Mouse (Mus musculus) kidney, adult 9 months (tissue): ENCODE measurements at regions not wholly inside any gene's neighbourhood (a gene's known extent, or its start where the extent isn't known, plus 50 kb on each side); places are given as distances from the start of the nearest gene placed in this dataset.
A peak's percentile ranks its signal among the peaks of the same experiment; 100 is the strongest.

Experiments
- DNase-seq: peaks from one replicate; pipeline ENCODE4 v3.0.0; 2022

GRCm38 (mm10) chr3:144011456-144012025 lies 193.5 kb downstream of the Lmo4 start:
- DNase-seq: no peak

GRCm38 (mm10) chr3:144010558-144010957 lies 194.5 kb downstream of the Lmo4 start:
- peak; percentile 18 for DNase-seq

GRCm38 (mm10) chr3:144007111-144007619 lies 197.9 kb downstream of the Lmo4 start:
- no peak for DNase-seq

GRCm38 (mm10) chr3:143997909-143998308 lies 207.1 kb downstream of the Lmo4 start:
- no peak for DNase-seq

- no peak for DNase-seq
Measured at GRCm38 (mm10) chr3:143995045-143995444, 210.0 kb downstream of the Lmo4 start.

- no peak for DNase-seq
Measured at GRCm38 (mm10) chr3:143988991-143989390, 216.0 kb downstream of the Lmo4 start.

- no peak for DNase-seq
Measured at GRCm38 (mm10) chr3:143988037-143988436, 217.0 kb downstream of the Lmo4 start.

GRCm38 (mm10) chr3:143986798-143987197 lies 218.2 kb downstream of the Lmo4 start:
- no peak for DNase-seq

GRCm38 (mm10) chr3:143986200-143986506 lies 218.9 kb downstream of the Lmo4 start:
- DNase-seq: no peak

- DNase-seq: peak; percentile 49
Measured at GRCm38 (mm10) chr3:143985349-143986199, 219.4 kb downstream of the Lmo4 start.

- DNase-seq: peak; percentile 47
Measured at GRCm38 (mm10) chr3:143978703-143979102, 226.3 kb downstream of the Lmo4 start.

GRCm38 (mm10) chr3:143977886-143978447 lies 227.1 kb downstream of the Lmo4 start:
- DNase-seq: no peak

GRCm38 (mm10) chr3:143973582-143973981 lies 231.4 kb downstream of the Lmo4 start:
- DNase-seq: no peak

- peak; percentile 71 for DNase-seq
Measured at GRCm38 (mm10) chr3:143972351-143972750, 232.7 kb downstream of the Lmo4 start.

- peak; percentile 47 for DNase-seq
Measured at GRCm38 (mm10) chr3:143970771-143971170, 234.2 kb downstream of the Lmo4 start.

GRCm38 (mm10) chr3:143955508-143955907 lies 249.5 kb downstream of the Lmo4 start:
- no peak for DNase-seq

- DNase-seq: no peak
Measured at GRCm38 (mm10) chr3:143954822-143955221, 250.2 kb downstream of the Lmo4 start.

- no peak for DNase-seq
Measured at GRCm38 (mm10) chr3:143952289-143952688, 252.7 kb downstream of the Lmo4 start.

- DNase-seq: no peak
Measured at GRCm38 (mm10) chr3:143949656-143950055, 255.4 kb downstream of the Lmo4 start.

GRCm38 (mm10) chr3:143949026-143949637 lies 255.9 kb downstream of the Lmo4 start:
- no peak for DNase-seq

- DNase-seq: no peak
Measured at GRCm38 (mm10) chr3:143947938-143948267, 257.1 kb downstream of the Lmo4 start.

GRCm38 (mm10) chr3:143947079-143947937 lies 257.7 kb downstream of the Lmo4 start:
- no peak for DNase-seq
